Comparison of ENCODE assay signal across 31 mouse cellular contexts in the genomic region with DNA sequence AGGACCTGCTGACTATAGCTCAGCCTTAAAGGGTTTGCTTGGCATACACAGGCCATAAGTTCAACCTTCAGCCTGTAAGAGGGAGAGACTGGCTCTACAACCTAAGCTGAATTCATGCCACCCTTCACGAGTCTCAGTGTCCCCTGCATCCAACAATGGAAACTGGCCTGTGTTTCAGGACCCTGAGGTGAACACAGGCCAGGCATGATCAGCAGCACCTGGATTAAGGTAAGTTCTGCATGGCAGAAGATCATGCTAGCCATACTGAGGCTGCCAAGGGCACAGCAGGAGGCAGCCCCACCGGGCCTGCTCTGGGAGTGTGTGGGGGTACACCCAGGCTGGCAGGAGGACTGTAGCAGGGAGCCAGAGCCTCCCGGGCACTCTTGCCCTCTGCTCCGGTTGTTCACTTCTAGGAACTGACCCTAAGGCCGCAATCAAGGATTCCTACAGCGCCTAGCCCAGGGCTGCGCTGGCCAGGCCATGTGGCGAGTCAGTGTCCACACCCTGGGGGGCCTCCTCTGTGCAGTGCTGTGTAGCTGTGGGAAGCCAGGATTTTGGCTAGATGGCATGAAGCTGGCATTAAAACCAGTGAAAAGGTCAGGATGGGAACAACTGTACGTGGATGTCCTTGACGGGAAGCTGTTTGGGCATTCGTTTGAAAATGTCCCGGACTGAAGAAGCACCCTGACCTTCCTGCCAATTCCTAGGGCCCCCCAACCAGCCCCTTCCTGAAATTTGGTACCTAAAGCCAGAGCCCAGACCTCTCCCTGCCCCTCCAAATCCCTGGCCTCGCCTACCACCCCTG.
DNase-seq lines count a peak whose midpoint lies in the region; ATAC-seq and TF ChIP-seq lines count a peak whose summit lies in the region.
"Had no signal": no experiment of that assay in that cellular context is flagged by ENCODE, and none has a peak within 500 bp of the region (broad histone marks: within the 10 kb centered on the region; RNA-seq: fewer than 3 reads in every experiment).

No protein-coding gene starts in this region.

- H3K27ac ChIP-seq in kidney, embryonic 16.5 days (ENCODE audit: low read length): no peak overlapping the region
- no peak overlapping the region for H3K27ac ChIP-seq in kidney, adult 2 months (ENCODE audit: insufficient read depth, low read depth, low read length)
- H3K27ac ChIP-seq: embryonic facial prominence, embryonic 10.5 days; embryonic facial prominence, embryonic 15.5 days; forebrain, embryonic 13.5 days; kidney, embryonic 15.5 days; layer of hippocampus, adult 2 months; liver, embryonic 12.5 days; midbrain, embryonic 15.5 days; neural tube, embryonic 13.5 days had no signal

- H3K4me1 ChIP-seq in kidney, embryonic 16.5 days (ENCODE audit: insufficient read depth, low read length): no peaks in the 10 kb centered on the region
- no peaks in the 10 kb centered on the region for H3K4me1 ChIP-seq in kidney, adult 2 months (ENCODE audit: control insufficient read depth, insufficient read depth, low read length)
- H3K4me1 ChIP-seq: liver, embryonic 12.5 days had no signal

- DNase-seq in adrenal gland, adult 2 months: peak; percentile 33
- DNase-seq in adrenal gland, postnatal 4 days (ENCODE audit: low spot score in 2 of 2): no peak
- peak; percentile 79 for DNase-seq in heart, adult 11 months
- no peak for DNase-seq in heart, postnatal 4 days
- DNase-seq in kidney, adult 2 months: no peak
- DNase-seq in 3134 (ENCODE audit: extremely low read depth, insufficient read length, low spot score): peak; percentile 36
- no peak for DNase-seq in natural killer cell, adult 2 months (ENCODE audit: low spot score in 2 of 2)
- DNase-seq: adrenal gland, postnatal 25 days; cerebellum, adult 2 months; cerebellum, postnatal 14 days; gastrocnemius, postnatal 14 days; heart, postnatal 10 days; kidney, adult 11 months; kidney, postnatal 36 days; left cerebral cortex, postnatal 4 days; liver, postnatal 0 days; lung, postnatal 36 days; spleen, adult 18-20 months; thymus, adult 18-20 months; thymus, postnatal 25 days had no signal

- H3K9me3 ChIP-seq in kidney, embryonic 16.5 days (ENCODE audit: low read length): 0 out of 2 replicates have a peak, but pooled peaks cover 3% of the 10 kb centered on the region
- H3K9me3 ChIP-seq: embryonic facial prominence, embryonic 10.5 days; embryonic facial prominence, embryonic 15.5 days; forebrain, embryonic 13.5 days; kidney, embryonic 15.5 days; liver, embryonic 12.5 days; midbrain, embryonic 15.5 days; neural tube, embryonic 13.5 days had no signal

- H3K4me3 ChIP-seq in kidney, embryonic 16.5 days (ENCODE audit: low read length): no peak overlapping the region
- no peak overlapping the region for H3K4me3 ChIP-seq in kidney, adult 2 months (ENCODE audit: insufficient read depth, low read depth, low read length)
- H3K4me3 ChIP-seq: embryonic facial prominence, embryonic 10.5 days; embryonic facial prominence, embryonic 15.5 days; forebrain, embryonic 13.5 days; heart, embryonic 12.5 days; kidney, embryonic 15.5 days; layer of hippocampus, adult 2 months; liver, embryonic 12.5 days; midbrain, embryonic 15.5 days; myocyte; neural tube, embryonic 13.5 days had no signal

- peak; percentile 53; the same call in 1 of the 2 replicates for ATAC-seq in kidney, embryonic 16.5 days (ENCODE audit: low FRiP score, low TSS enrichment)
- ATAC-seq: forebrain, embryonic 13.5 days; liver, embryonic 12.5 days; liver, postnatal 0 days had no signal

- no peak overlapping the region for H3K9ac ChIP-seq in kidney, embryonic 16.5 days (replicated peaks; ENCODE audit: low read length)
- H3K9ac ChIP-seq: embryonic facial prominence, embryonic 15.5 days; forebrain, embryonic 13.5 days; heart, embryonic 12.5 days; kidney, embryonic 15.5 days; liver, embryonic 12.5 days; liver, postnatal 0 days; midbrain, embryonic 15.5 days; neural tube, embryonic 13.5 days had no signal

- no peak overlapping the region for H3K4me2 ChIP-seq in kidney, embryonic 16.5 days (replicated peaks; ENCODE audit: low read depth, low read length)
- H3K4me2 ChIP-seq: embryonic facial prominence, embryonic 15.5 days; forebrain, embryonic 13.5 days; heart, embryonic 12.5 days; kidney, embryonic 15.5 days; liver, embryonic 12.5 days had no signal

- H3K27me3 ChIP-seq in kidney, embryonic 16.5 days (ENCODE audit: insufficient read depth, low read length): peaks cover 32% of the 10 kb centered on the region
- no peaks in the 10 kb centered on the region for H3K27me3 ChIP-seq in kidney, adult 2 months (replicated peaks; ENCODE audit: control insufficient read depth, insufficient read depth, low read length)

- no peak for TF ChIP-seq POLR2A in kidney, adult 2 months (IDR thresholded peaks at IDR 0.05; ENCODE audit: low read depth, low read length)

- TF ChIP-seq CTCF in kidney, adult 2 months (conservative IDR thresholded peaks at IDR 0.05; ENCODE audit: insufficient read depth, insufficient read length, low read depth, low read length): no peak

- no peaks in the 10 kb centered on the region for H3K36me3 ChIP-seq in kidney, embryonic 16.5 days (ENCODE audit: insufficient read depth, low read length)
- no peaks in the 10 kb centered on the region for H3K36me3 ChIP-seq in kidney, adult 2 months (ENCODE audit: control insufficient read depth, insufficient read depth, low read length)
- H3K36me3 ChIP-seq: embryonic facial prominence, embryonic 10.5 days; embryonic facial prominence, embryonic 15.5 days; heart, embryonic 12.5 days; kidney, embryonic 15.5 days; liver, embryonic 12.5 days; midbrain, embryonic 15.5 days; neural tube, embryonic 13.5 days had no signal

- 74% methylated on average over 13 of the region's 13 CpGs for WGBS in kidney, embryonic 16.5 days
- WGBS in kidney, adult 2 months: 77% methylated on average over 13 of the region's 13 CpGs

Comparison
In these comparisons a context has a peak if more than half of its experiments do, and no peak if none do; other contexts are left out.
1. DNase-seq: peak in adrenal gland, adult 2 months (single experiment), heart, adult 11 months (single experiment) and 3134 (single experiment); none in adrenal gland, postnatal 4 days (0 of 2), heart, postnatal 4 days (single experiment), kidney, adult 2 months (single experiment) and natural killer cell, adult 2 months (0 of 2).